ENCODE assay signal across 13 mouse cellular contexts in the genomic region with DNA sequence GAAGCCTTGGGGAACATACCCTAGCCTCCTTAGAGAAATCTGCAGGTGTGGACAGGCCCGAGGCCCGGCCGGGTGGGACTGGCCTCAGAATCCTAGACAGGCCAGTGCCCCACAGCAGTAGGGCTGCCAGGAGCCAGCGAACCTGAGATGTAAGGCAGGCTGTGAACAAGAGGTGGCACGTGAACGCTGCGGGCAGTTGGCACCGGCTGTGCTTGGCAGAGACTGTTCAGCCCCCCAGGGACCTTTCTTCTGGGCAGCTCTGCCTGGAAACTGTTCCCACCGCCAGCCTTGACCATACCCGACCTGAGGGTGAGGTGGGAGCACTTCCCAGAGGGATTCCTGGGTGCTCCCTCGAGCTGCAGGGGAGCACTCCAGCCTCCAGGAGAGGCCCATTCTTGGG. TPM values are rescaled to one million over a fixed set of nuclear protein-coding genes. Genes with fewer than 3 reads are reported as not detected.
DNase-seq lines count a peak whose midpoint lies in the region; ATAC-seq and TF ChIP-seq lines count a peak whose summit lies in the region.
"Had no signal": no experiment of that assay in that cellular context is flagged by ENCODE, and none has a peak within 500 bp of the region (broad histone marks: within the 10 kb centered on the region; RNA-seq: fewer than 3 reads in every experiment).

No protein-coding gene starts in this region.

- H3K27ac ChIP-seq in lung, embryonic 15.5 days, result peak overlapping the region; percentile 69
- H3K27ac ChIP-seq in stomach, postnatal 0 days (replicated peaks), result peak overlapping the region; percentile 13; the same call in 1 of the 2 replicates
- H3K27ac ChIP-seq: left cerebral cortex, adult 2 months; liver, embryonic 15.5 days had no signal

- no peaks in the 10 kb centered on the region for H3K36me3 ChIP-seq in lung, embryonic 15.5 days
- no peaks in the 10 kb centered on the region; the same call in 1 of the 2 replicates for H3K36me3 ChIP-seq in stomach, postnatal 0 days (ENCODE audit: control insufficient read depth, insufficient read depth, low read length)
- H3K36me3 ChIP-seq: liver, embryonic 15.5 days had no signal

- WGBS in lung, embryonic 15.5 days, result 80% methylated on average over 11 of the region's 11 CpGs
- WGBS in stomach, postnatal 0 days, result 66% methylated on average over 11 of the region's 11 CpGs

- no peak overlapping the region for H3K9ac ChIP-seq in lung, embryonic 15.5 days
- no peak overlapping the region for H3K9ac ChIP-seq in stomach, postnatal 0 days (ENCODE audit: low read length)
- H3K9ac ChIP-seq: liver, embryonic 15.5 days had no signal

- peak; percentile 93 for DNase-seq in heart, adult 11 months
- DNase-seq in heart, postnatal 25 days (ENCODE audit: low spot score), result no peak
- no peak for DNase-seq in lung, postnatal 14 days
- DNase-seq in stomach, postnatal 0 days (ENCODE audit: low spot score), result no peak
- DNase-seq in left cerebral cortex, postnatal 14 days (ENCODE audit: low spot score in 2 of 2), result no peak
- DNase-seq: gastrocnemius, postnatal 36 days had no signal

- no peak overlapping the region for H3K4me2 ChIP-seq in lung, embryonic 15.5 days
- no peak overlapping the region for H3K4me2 ChIP-seq in stomach, postnatal 0 days (replicated peaks; ENCODE audit: low read depth)
- H3K4me2 ChIP-seq: liver, embryonic 15.5 days had no signal

- no peak overlapping the region for H3K4me3 ChIP-seq in lung, embryonic 15.5 days
- H3K4me3 ChIP-seq in stomach, postnatal 0 days (ENCODE audit: low read depth, low read length), result no peak overlapping the region
- H3K4me3 ChIP-seq: left cerebral cortex, adult 2 months; liver, embryonic 15.5 days; megakaryocyte, embryonic 14.5 days had no signal

- TF ChIP-seq CTCF in stomach, postnatal 0 days (IDR thresholded peaks at IDR 0.05; ENCODE audit: low read depth), result no peak

- no peak for TF ChIP-seq EP300 in stomach, postnatal 0 days (optimal IDR thresholded peaks at IDR 0.05)

- H3K9me3 ChIP-seq in lung, embryonic 15.5 days, result no peaks in the 10 kb centered on the region
- H3K9me3 ChIP-seq in stomach, postnatal 0 days (ENCODE audit: control insufficient read depth, low read length), result no peaks in the 10 kb centered on the region
- H3K9me3 ChIP-seq: liver, embryonic 15.5 days; megakaryocyte, embryonic 14.5 days had no signal

- no peaks in the 10 kb centered on the region for H3K27me3 ChIP-seq in lung, embryonic 15.5 days
- H3K27me3 ChIP-seq in stomach, postnatal 0 days (ENCODE audit: control insufficient read depth, insufficient read depth, low read length), result no peaks in the 10 kb centered on the region
- H3K27me3 ChIP-seq: liver, embryonic 15.5 days had no signal

- H3K4me1 ChIP-seq in lung, embryonic 15.5 days, result peaks cover 74% of the 10 kb centered on the region
- peaks cover 23% of the 10 kb centered on the region for H3K4me1 ChIP-seq in stomach, postnatal 0 days (replicated peaks; ENCODE audit: control insufficient read depth, insufficient read depth)

- intact Hi-C loops in heart, postnatal 25 days (cut with DNase I), result no loop called here
- intact Hi-C loops in left cerebral cortex, postnatal 14 days (cut with DNase I), result no loop called here

- no peak for ATAC-seq in lung, embryonic 15.5 days (ENCODE audit: borderline replicate concordance, extremely low read depth, low FRiP score, low TSS enrichment)
- ATAC-seq in erythroblast, adult 5-6 weeks (replicated peaks; ENCODE audit: low FRiP score, poor library complexity, severe bottlenecking), result 0 out of 2 replicates have a peak, but pooled peaks have one; percentile 27
- no peak for ATAC-seq in stomach, postnatal 0 days (ENCODE audit: low FRiP score, low TSS enrichment)
- ATAC-seq: hindbrain, embryonic 16.5 days had no signal

RNA-seq across cellular contexts. Expression of a gene that starts 24.0 kb away (rescaled TPM):
- 100 to 1,000 TPM; 249 to 297 TPM for total RNA-seq in heart, postnatal 25 days (2021)
- polyA plus RNA-seq in lung, embryonic 15.5 days (2015; fragmentation: Nextera tagmentation; extraction: Ambion mirVana), result 32.0 and 32.1 TPM in 2 replicates
- not detected in 2 replicates for total RNA-seq in erythroblast, adult 5-6 weeks (2015; ENCODE audit: low replicate concordance)
- not detected in 2 replicates for total RNA-seq in erythroblast, adult 5-6 weeks (2017; ENCODE audit: low replicate concordance)
- polyA plus RNA-seq in stomach, postnatal 0 days (2015; fragmentation: Nextera tagmentation; extraction: Ambion mirVana), result 16.0 and 18.8 TPM in 2 replicates
- 10 to 100 TPM; 11.6 to 12.9 TPM for total RNA-seq in left cerebral cortex, postnatal 14 days (2021)

RNA-seq across cellular contexts. Expression of a gene that starts 39.5 kb away (rescaled TPM):
- total RNA-seq in heart, postnatal 25 days (2021), result not detected
- not detected in 2 replicates for polyA plus RNA-seq in lung, embryonic 15.5 days (2015; fragmentation: Nextera tagmentation; extraction: Ambion mirVana)
- total RNA-seq in erythroblast, adult 5-6 weeks (2015; ENCODE audit: low replicate concordance), result not detected in 2 replicates
- total RNA-seq in erythroblast, adult 5-6 weeks (2017; ENCODE audit: low replicate concordance), result not detected in 2 replicates
- polyA plus RNA-seq in stomach, postnatal 0 days (2015; fragmentation: Nextera tagmentation; extraction: Ambion mirVana), result not detected in 2 replicates
- not detected for total RNA-seq in left cerebral cortex, postnatal 14 days (2021)
- total RNA-seq: gastrocnemius, postnatal 36 days; left cerebral cortex, adult 2 months had no signal
- polyA plus RNA-seq: hindbrain, embryonic 16.5 days; liver, embryonic 15.5 days; spleen, adult 2 months had no signal

Comparison
In these comparisons a context has a peak if more than half of its experiments do, and no peak if none do; other contexts are left out.
1. RNA of a gene that starts 24.0 kb away (total RNA-seq): 249 to 297 TPM in heart, postnatal 25 days; 11.6 to 12.9 TPM in left cerebral cortex, postnatal 14 days and not detected in erythroblast, adult 5-6 weeks; every median in the first group is over 10 times any median in the second.